Mouse (Mus musculus) cortical plate, adult 2 months (tissue): Measurements from ENCODE around the gene Gpx6.

Source experiments
- CTCF ChIP-seq: fragments of 200-500 bp; IDR thresholded peaks from 2 replicates; pipeline ENCODE4 v1.5.1; 2011; ENCODE audit warnings: mild to moderate bottlenecking, control low read depth, low read length; ENCODE audit not compliant: insufficient read depth; ENCODE audit errors: extremely low read depth
- POLR2A ChIP-seq: fragments of 200-500 bp; IDR thresholded peaks from 2 replicates; pipeline ENCODE4 v1.6.1; 2011; ENCODE audit warnings: mild to moderate bottlenecking, low read length, control low read depth; ENCODE audit not compliant: insufficient read depth; ENCODE audit errors: extremely low read depth

GRCm38 (mm10) chr13:21268262-21268661, 43.7 kb upstream of the Gpx6 start:
- TF ChIP-seq POLR2A (no peak), CTCF (no peak)
